Mouse (Mus musculus): ENCODE measurements around the gene Nwd1. TPM values are rescaled to one million over a fixed set of nuclear protein-coding genes. Genes with fewer than 3 reads are reported as not detected.

The Nwd1 gene
- 2.4 and 2.7 TPM in 2 replicates for polyA plus RNA-seq (2014; fragmentation: Nextera tagmentation; extraction: Ambion mirVana)

DNA sequence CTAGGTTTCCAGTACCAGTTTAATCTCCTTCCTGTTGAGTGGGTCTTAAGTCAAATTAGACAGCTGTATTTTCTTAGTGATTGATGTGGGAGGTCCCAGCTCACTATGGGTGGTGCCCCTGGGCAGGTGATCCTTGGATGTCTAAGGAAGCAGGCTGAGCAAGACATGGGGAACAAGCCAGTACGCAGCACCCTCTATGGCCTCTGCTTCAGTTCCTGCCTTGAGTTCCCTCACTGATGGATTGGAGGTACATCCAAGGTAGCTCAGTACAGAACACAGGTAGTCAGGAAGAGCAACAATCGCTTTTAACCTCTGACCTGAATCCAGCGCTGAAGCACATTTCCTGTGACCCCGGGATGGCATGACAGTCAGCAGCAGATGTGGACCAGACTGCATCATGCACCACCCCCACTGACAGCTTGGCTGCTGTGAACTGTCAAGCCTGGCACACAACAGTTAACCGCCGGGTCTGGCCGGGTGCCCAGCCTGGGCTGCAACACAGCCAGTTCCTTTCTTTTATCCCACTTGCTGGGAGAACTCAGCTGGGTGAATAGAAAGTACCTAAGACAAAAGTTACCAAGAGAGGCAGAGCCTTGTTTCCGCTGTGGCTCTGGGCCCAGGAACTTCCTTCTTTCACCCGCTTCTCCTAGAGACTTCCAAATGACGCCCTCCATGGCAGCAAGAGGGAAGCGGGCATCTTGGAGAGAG is at the start of gene Nwd1:
TSS of gene Nwd1 (plus strand) at position 652 of the 708 bp plus-strand sequence.
- WGBS: 38% methylated on average over 11 of the region's 11 CpGs
- Histone ChIP-seq H3K36me3 (replicated peaks; ENCODE audit: control insufficient read depth, insufficient read depth) (no peaks in the 10 kb centered on the region), H3K4me1 (replicated peaks; ENCODE audit: control insufficient read depth, insufficient read depth, low read length) (peaks cover 4% of the 10 kb centered on the region; the same call in 1 of the 2 replicates), H3K4me3 (replicated peaks; ENCODE audit: low read length) (no peak within 1 kb of the TSS), H3K27ac (peak within 1 kb of the TSS; percentile 78), H3K27me3 (ENCODE audit: control insufficient read depth, insufficient read depth, low read length) (no peaks in the 10 kb centered on the region), H3K9ac (no peak within 1 kb of the TSS), H3K9me3 (ENCODE audit: control insufficient read depth, low read length) (no peaks in the 10 kb centered on the region), H3K4me2 (replicated peaks) (peak within 1 kb of the TSS; percentile 9; the same call in 1 of the 2 replicates)
- DNase-seq (ENCODE audit: low spot score): peak; percentile 82
- ATAC-seq (ENCODE audit: low FRiP score): peak; percentile 92

- DNase-seq (ENCODE audit: low spot score): no peak
- Histone ChIP-seq H3K4me1 (replicated peaks; ENCODE audit: control insufficient read depth, insufficient read depth, low read length) (peaks cover 4% of the 10 kb centered on the region; the same call in 1 of the 2 replicates), H3K27ac (no peak overlapping the region), H3K4me3 (replicated peaks; ENCODE audit: low read length) (no peak overlapping the region), H3K4me2 (replicated peaks) (no peak overlapping the region), H3K36me3 (replicated peaks; ENCODE audit: control insufficient read depth, insufficient read depth) (no peaks in the 10 kb centered on the region), H3K9me3 (ENCODE audit: control insufficient read depth, low read length) (no peaks in the 10 kb centered on the region), H3K9ac (no peak overlapping the region), H3K27me3 (ENCODE audit: control insufficient read depth, insufficient read depth, low read length) (no peaks in the 10 kb centered on the region)
- 91% methylated on average over 1 of the region's 1 CpGs for WGBS
- ATAC-seq (ENCODE audit: low FRiP score): no peak
These were observed 3.6 kb upstream of the Nwd1 start for GRCm38 (mm10) chr8:72642885-72643284.

DNA sequence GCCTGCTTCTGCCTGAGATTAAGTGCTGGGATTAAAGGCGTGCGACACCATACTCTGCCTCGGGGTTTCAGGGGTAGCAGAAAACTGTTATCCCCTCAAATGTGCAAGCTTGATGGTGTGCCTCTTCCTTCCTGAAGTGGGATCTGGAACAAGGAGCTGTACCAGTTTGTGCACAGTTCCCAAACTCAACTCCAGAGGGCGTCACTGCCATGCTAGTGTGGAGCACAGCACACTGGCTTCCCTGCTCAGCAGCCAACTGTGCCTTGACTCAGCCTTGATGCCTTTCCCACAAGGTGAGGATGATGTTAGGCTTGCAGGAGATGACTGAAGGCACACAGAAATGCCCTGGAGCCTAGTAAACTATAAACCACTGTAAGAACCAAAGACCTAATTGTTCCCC is 1.9 kb upstream of the Nwd1 start:
- peaks cover 4% of the 10 kb centered on the region; the same call in 1 of the 2 replicates for H3K4me1 ChIP-seq (replicated peaks; ENCODE audit: control insufficient read depth, insufficient read depth, low read length)
- no peaks in the 10 kb centered on the region for H3K9me3 ChIP-seq (ENCODE audit: control insufficient read depth, low read length)
- no peak overlapping the region for H3K27ac ChIP-seq
- ATAC-seq (ENCODE audit: low FRiP score): no peak
- no peak overlapping the region for H3K4me2 ChIP-seq (replicated peaks)
- no peak for DNase-seq (ENCODE audit: low spot score)
- no peaks in the 10 kb centered on the region for H3K27me3 ChIP-seq (ENCODE audit: control insufficient read depth, insufficient read depth, low read length)
- WGBS: 68% methylated on average over 4 of the region's 4 CpGs
- no peak overlapping the region for H3K4me3 ChIP-seq (replicated peaks; ENCODE audit: low read length)
- H3K9ac ChIP-seq: no peak overlapping the region
- H3K36me3 ChIP-seq (replicated peaks; ENCODE audit: control insufficient read depth, insufficient read depth): no peaks in the 10 kb centered on the region

DNA sequence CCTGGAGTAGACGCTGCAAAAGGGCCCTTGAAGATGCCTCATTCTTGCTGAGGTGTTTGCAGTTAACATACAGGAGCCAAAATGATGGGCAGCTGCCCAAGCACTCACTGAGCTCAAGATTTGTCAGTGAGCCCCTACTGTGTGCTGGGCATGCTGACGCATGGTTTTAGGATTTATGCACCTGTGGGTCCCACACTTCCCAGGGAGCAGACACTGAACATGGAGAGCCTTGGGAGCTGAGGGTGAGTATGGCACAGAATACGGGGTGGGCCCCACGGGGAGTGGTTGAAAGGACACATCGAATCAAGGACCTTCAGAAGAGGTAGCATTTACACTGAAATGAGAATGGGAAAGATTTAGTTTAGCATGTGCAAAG is 245 bp downstream of the Nwd1 start:
- H3K27ac ChIP-seq: peak overlapping the region; percentile 78
- peaks cover 4% of the 10 kb centered on the region; the same call in 1 of the 2 replicates for H3K4me1 ChIP-seq (replicated peaks; ENCODE audit: control insufficient read depth, insufficient read depth, low read length)
- H3K9me3 ChIP-seq (ENCODE audit: control insufficient read depth, low read length): no peaks in the 10 kb centered on the region
- WGBS: 72% methylated on average over 5 of the region's 5 CpGs
- H3K9ac ChIP-seq: no peak overlapping the region
- no peaks in the 10 kb centered on the region for H3K27me3 ChIP-seq (ENCODE audit: control insufficient read depth, insufficient read depth, low read length)
- DNase-seq (ENCODE audit: low spot score) (no peak), ATAC-seq (ENCODE audit: low FRiP score) (peak; percentile 25)
- H3K4me2 ChIP-seq (replicated peaks): peak overlapping the region; percentile 9; the same call in 1 of the 2 replicates
- no peak overlapping the region for H3K4me3 ChIP-seq (replicated peaks; ENCODE audit: low read length)
- no peaks in the 10 kb centered on the region for H3K36me3 ChIP-seq (replicated peaks; ENCODE audit: control insufficient read depth, insufficient read depth)

- Histone ChIP-seq H3K9me3 (ENCODE audit: control insufficient read depth, low read length) (no peaks in the 10 kb centered on the region), H3K9ac (no peak overlapping the region), H3K36me3 (replicated peaks; ENCODE audit: control insufficient read depth, insufficient read depth) (no peaks in the 10 kb centered on the region), H3K4me1 (replicated peaks; ENCODE audit: control insufficient read depth, insufficient read depth, low read length) (peaks cover 11% of the 10 kb centered on the region), H3K4me2 (replicated peaks) (no peak overlapping the region), H3K27me3 (ENCODE audit: control insufficient read depth, insufficient read depth, low read length) (no peaks in the 10 kb centered on the region), H3K4me3 (replicated peaks; ENCODE audit: low read length) (no peak overlapping the region), H3K27ac (no peak overlapping the region)
- DNase-seq (ENCODE audit: low spot score) (no peak), ATAC-seq (ENCODE audit: low FRiP score) (no peak)
- WGBS: 96% methylated on average over 2 of the region's 2 CpGs
These were observed 4.2 kb downstream of the Nwd1 start for GRCm38 (mm10) chr8:72650697-72651096.

- peaks cover 9% of the 10 kb centered on the region for H3K4me1 ChIP-seq (replicated peaks; ENCODE audit: control insufficient read depth, insufficient read depth, low read length)
- H3K9ac ChIP-seq: no peak overlapping the region
- DNase-seq (ENCODE audit: low spot score) (peak; percentile 35), ATAC-seq (ENCODE audit: low FRiP score) (peak; percentile 93)
- no peaks in the 10 kb centered on the region for H3K36me3 ChIP-seq (replicated peaks; ENCODE audit: control insufficient read depth, insufficient read depth)
- no peaks in the 10 kb centered on the region for H3K9me3 ChIP-seq (ENCODE audit: control insufficient read depth, low read length)
- H3K27me3 ChIP-seq (ENCODE audit: control insufficient read depth, insufficient read depth, low read length): no peaks in the 10 kb centered on the region
- H3K4me3 ChIP-seq (replicated peaks; ENCODE audit: low read length): no peak overlapping the region
- 24% methylated on average over 12 of the region's 13 CpGs for WGBS
- 0 out of 2 replicates have a peak overlapping the region, but pooled peaks have one; percentile 0 for H3K4me2 ChIP-seq (replicated peaks)
- peak overlapping the region; percentile 60 for H3K27ac ChIP-seq
These were observed 8.3 kb downstream of the Nwd1 start for GRCm38 (mm10) chr8:72654565-72655521.

DNA sequence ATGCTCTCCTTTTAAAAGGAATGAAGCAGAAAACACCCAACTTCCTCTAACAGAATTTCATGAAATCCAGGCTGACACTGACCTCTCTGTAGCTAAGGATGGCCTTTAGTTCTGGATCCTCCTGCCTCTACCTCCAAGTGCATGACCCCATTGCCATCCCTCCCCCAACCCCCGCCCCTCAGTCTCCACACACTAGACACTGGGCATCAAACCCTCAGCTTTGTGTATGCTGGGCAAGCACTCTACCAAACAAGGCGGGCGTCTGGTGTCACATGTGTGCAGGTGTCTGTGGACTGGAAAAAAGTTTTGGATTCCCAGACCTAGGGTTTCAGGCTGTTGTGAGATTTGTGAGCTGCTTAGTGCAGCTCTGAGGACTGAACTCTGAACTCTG is 9.0 kb downstream of the Nwd1 start:
- Histone ChIP-seq H3K27ac (peak overlapping the region; percentile 60), H3K27me3 (ENCODE audit: control insufficient read depth, insufficient read depth, low read length) (no peaks in the 10 kb centered on the region), H3K9ac (no peak overlapping the region), H3K4me3 (replicated peaks; ENCODE audit: low read length) (no peak overlapping the region), H3K4me2 (replicated peaks) (0 out of 2 replicates have a peak overlapping the region, but pooled peaks have one; percentile 0), H3K9me3 (ENCODE audit: control insufficient read depth, low read length) (no peaks in the 10 kb centered on the region), H3K4me1 (replicated peaks; ENCODE audit: control insufficient read depth, insufficient read depth, low read length) (peaks cover 9% of the 10 kb centered on the region), H3K36me3 (replicated peaks; ENCODE audit: control insufficient read depth, insufficient read depth) (no peaks in the 10 kb centered on the region)
- no peak for DNase-seq (ENCODE audit: low spot score)
- 38% methylated on average over 3 of the region's 3 CpGs for WGBS
- peak; percentile 35 for ATAC-seq (ENCODE audit: low FRiP score)

GRCm38 (mm10) chr8:72659967-72660366 is 13.5 kb downstream of the Nwd1 start:
- DNase-seq (ENCODE audit: low spot score) (no peak), ATAC-seq (ENCODE audit: low FRiP score) (no peak)
- Histone ChIP-seq H3K27ac (no peak overlapping the region), H3K4me3 (replicated peaks; ENCODE audit: low read length) (no peak overlapping the region), H3K4me2 (replicated peaks) (no peak overlapping the region), H3K4me1 (replicated peaks; ENCODE audit: control insufficient read depth, insufficient read depth, low read length) (peaks cover 9% of the 10 kb centered on the region), H3K36me3 (replicated peaks; ENCODE audit: control insufficient read depth, insufficient read depth) (no peaks in the 10 kb centered on the region), H3K9ac (no peak overlapping the region), H3K27me3 (ENCODE audit: control insufficient read depth, insufficient read depth, low read length) (no peaks in the 10 kb centered on the region), H3K9me3 (ENCODE audit: control insufficient read depth, low read length) (no peaks in the 10 kb centered on the region)
- WGBS: 94% methylated on average over 2 of the region's 2 CpGs

- no peaks in the 10 kb centered on the region for H3K36me3 ChIP-seq (replicated peaks; ENCODE audit: control insufficient read depth, insufficient read depth)
- H3K27ac ChIP-seq: no peak overlapping the region
- no peaks in the 10 kb centered on the region for H3K4me1 ChIP-seq (replicated peaks; ENCODE audit: control insufficient read depth, insufficient read depth, low read length)
- no peaks in the 10 kb centered on the region for H3K9me3 ChIP-seq (ENCODE audit: control insufficient read depth, low read length)
- ATAC-seq (ENCODE audit: low FRiP score) (no peak), DNase-seq (ENCODE audit: low spot score) (no peak)
- H3K9ac ChIP-seq: no peak overlapping the region
- no peak overlapping the region for H3K4me2 ChIP-seq (replicated peaks)
- WGBS: 81% methylated on average over 3 of the region's 3 CpGs
- no peak overlapping the region for H3K4me3 ChIP-seq (replicated peaks; ENCODE audit: low read length)
- H3K27me3 ChIP-seq (ENCODE audit: control insufficient read depth, insufficient read depth, low read length): no peaks in the 10 kb centered on the region
These were observed 17.7 kb downstream of the Nwd1 start for GRCm38 (mm10) chr8:72664107-72664652.

Data from hindbrain, embryonic 14.5 days (tissue).